Mouse (Mus musculus) ovary, adult 18-20 months (tissue): ENCODE measurements around the gene Tank.

Source experiments
- DNase-seq: peaks from one replicate; pipeline ENCODE4 v3.0.0; 2022; ENCODE audit warnings: low spot score, mixed read lengths

Gene Tank

GRCm38 (mm10) chr2:61580555-61581080 lies 2.2 kb downstream of the Tank start:
- no peak for DNase-seq

GRCm38 (mm10) chr2:61582578-61583315 lies 4.4 kb downstream of the Tank start:
- no peak for DNase-seq

- DNase-seq, result no peak
These were observed 7.1 kb downstream of the Tank start for GRCm38 (mm10) chr2:61585447-61585846.

GRCm38 (mm10) chr2:61586166-61586565 lies 7.8 kb downstream of the Tank start:
- no peak for DNase-seq

- no peak for DNase-seq
These were observed 12.4 kb downstream of the Tank start for GRCm38 (mm10) chr2:61590751-61591150.

- no peak for DNase-seq
These were observed 13.7 kb downstream of the Tank start for GRCm38 (mm10) chr2:61592095-61592494.

- no peak for DNase-seq
These were observed 14.3 kb downstream of the Tank start for GRCm38 (mm10) chr2:61592699-61593029.

- DNase-seq, result peak; percentile 87
These were observed 14.8 kb downstream of the Tank start for GRCm38 (mm10) chr2:61593030-61593811.

GRCm38 (mm10) chr2:61593871-61594304 lies 15.5 kb downstream of the Tank start:
- no peak for DNase-seq

GRCm38 (mm10) chr2:61599730-61600129 lies 21.3 kb downstream of the Tank start:
- no peak for DNase-seq

- no peak for DNase-seq
These were observed 25.1 kb downstream of the Tank start for GRCm38 (mm10) chr2:61603461-61603860.

GRCm38 (mm10) chr2:61606942-61607341 lies 28.6 kb downstream of the Tank start:
- DNase-seq, result no peak

GRCm38 (mm10) chr2:61623996-61624395 lies 45.6 kb downstream of the Tank start:
- no peak for DNase-seq

GRCm38 (mm10) chr2:61630864-61631555 lies 52.6 kb downstream of the Tank start:
- DNase-seq, result no peak

GRCm38 (mm10) chr2:61635099-61635498 lies 56.7 kb downstream of the Tank start:
- no peak for DNase-seq

GRCm38 (mm10) chr2:61638182-61638581 lies 59.8 kb downstream of the Tank start:
- no peak for DNase-seq

GRCm38 (mm10) chr2:61642452-61643368 lies 64.3 kb downstream of the Tank start:
- no peak for DNase-seq

- no peak for DNase-seq
These were observed 72.8 kb downstream of the Tank start for GRCm38 (mm10) chr2:61651206-61651605.

GRCm38 (mm10) chr2:61651640-61652039 lies 73.3 kb downstream of the Tank start:
- DNase-seq, result no peak

GRCm38 (mm10) chr2:61655046-61655381 lies 76.6 kb downstream of the Tank start:
- DNase-seq, result no peak

- DNase-seq, result no peak
These were observed 77.2 kb downstream of the Tank start for GRCm38 (mm10) chr2:61655382-61656281.
